ENCODE assay signal across 28 mouse cellular contexts in the genomic region with DNA sequence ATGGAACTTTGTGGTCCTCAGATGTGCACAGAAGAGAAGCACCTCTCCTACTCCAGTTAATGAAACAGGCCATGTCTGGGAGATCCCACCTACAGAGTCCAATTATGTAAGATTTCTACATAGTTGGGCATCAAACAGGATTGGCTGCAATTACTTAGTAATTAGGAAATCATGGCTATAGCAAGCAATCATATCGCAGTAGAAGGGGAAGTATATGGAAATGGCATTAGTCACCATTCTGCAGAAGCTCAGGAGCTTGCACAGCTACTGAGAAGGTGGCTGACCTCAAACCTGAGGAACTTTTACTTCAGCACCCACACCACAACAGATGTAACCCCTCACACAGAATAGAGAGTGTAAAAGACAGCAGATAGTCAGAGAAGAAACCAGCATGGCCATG. TPM values are rescaled to one million over a fixed set of nuclear protein-coding genes. Genes with fewer than 3 reads are reported as not detected.
A peak's percentile ranks its signal among the peaks of the same experiment; 100 is the strongest.
DNase-seq lines count a peak whose midpoint lies in the region; ATAC-seq and TF ChIP-seq lines count a peak whose summit lies in the region.
"Had no signal": no experiment of that assay in that cellular context is flagged by ENCODE, and none has a peak within 500 bp of the region (broad histone marks: within the 10 kb centered on the region; RNA-seq: fewer than 3 reads in every experiment).

No protein-coding gene starts in this region.

- no peak for ATAC-seq in lung, postnatal 0 days
- peak; percentile 44 to 71; a peak in 3 of 4 replicates for ATAC-seq in hematopoietic stem cell, adult 5-6 weeks (replicated peaks in 1 of 2; ENCODE audit: insufficient read depth in 1 of 2, low FRiP score in 2 of 2, low TSS enrichment in 1 of 2, low read depth in 1 of 2, poor library complexity in 2 of 2, severe bottlenecking in 2 of 2)
- ATAC-seq: forebrain, embryonic 13.5 days; intestine, embryonic 16.5 days; Patski had no signal

- no peak overlapping the region for H3K4me3 ChIP-seq in gastrocnemius, adult 2 months
- H3K4me3 ChIP-seq in lung, postnatal 0 days (ENCODE audit: low read depth, low read length), result no peak overlapping the region
- H3K4me3 ChIP-seq: forebrain, embryonic 13.5 days; limb, embryonic 12.5 days; lung, embryonic 15.5 days; neural tube, embryonic 15.5 days had no signal

- 89% methylated on average over 1 of the region's 1 CpGs for WGBS in lung, postnatal 0 days

- no peak for DNase-seq in gastrocnemius, adult 2 months
- DNase-seq in gastrocnemius, postnatal 36 days, result no peak
- peak; percentile 28 for DNase-seq in lung, postnatal 0 days (ENCODE audit: low spot score)
- DNase-seq in lung, postnatal 25 days (ENCODE audit: low spot score), result no peak
- no peak for DNase-seq in B cell, adult 2 months
- DNase-seq in adrenal gland, adult 2 months, result no peak
- DNase-seq in left cerebral cortex, adult 18-20 months (ENCODE audit: low spot score in 2 of 2), result no peak
- DNase-seq: adrenal gland, postnatal 25 days; cerebellum, adult 8-10 months; gastrocnemius, postnatal 14 days; heart, postnatal 14 days; kidney, adult 9 months; kidney, postnatal 10 days; layer of hippocampus, adult 9-11 months; lung, postnatal 4 days; midbrain, embryonic 14.5 days; right cerebral cortex, adult 18-20 months; spleen, adult 18-20 months; thymus, adult 2 months; thymus, postnatal 36 days had no signal

- no peak for TF ChIP-seq CTCF in gastrocnemius, adult 2 months (IDR thresholded peaks at IDR 0.05)
- no peak for TF ChIP-seq CTCF in lung, postnatal 0 days (IDR thresholded peaks at IDR 0.05)

- no peak for TF ChIP-seq EP300 in lung, postnatal 0 days (IDR thresholded peaks at IDR 0.05)

- no peaks in the 10 kb centered on the region for H3K9me3 ChIP-seq in lung, postnatal 0 days (ENCODE audit: low read length)
- H3K9me3 ChIP-seq: forebrain, embryonic 13.5 days; limb, embryonic 12.5 days; lung, embryonic 15.5 days; neural tube, embryonic 15.5 days had no signal

- no peaks in the 10 kb centered on the region for H3K4me1 ChIP-seq in lung, postnatal 0 days (ENCODE audit: insufficient read depth, low read depth, low read length)
- H3K4me1 ChIP-seq: forebrain, embryonic 13.5 days; limb, embryonic 12.5 days; lung, embryonic 15.5 days; neural tube, embryonic 15.5 days had no signal

- no peaks in the 10 kb centered on the region for H3K36me3 ChIP-seq in lung, postnatal 0 days (ENCODE audit: insufficient read depth, low read length)
- H3K36me3 ChIP-seq: limb, embryonic 12.5 days; lung, embryonic 15.5 days; neural tube, embryonic 15.5 days had no signal

- no peaks in the 10 kb centered on the region for H3K27me3 ChIP-seq in lung, postnatal 0 days (replicated peaks; ENCODE audit: insufficient read depth, low read length)
- H3K27me3 ChIP-seq: forebrain, embryonic 13.5 days; limb, embryonic 12.5 days; lung, embryonic 15.5 days; neural tube, embryonic 15.5 days; Patski had no signal

- H3K27ac ChIP-seq in gastrocnemius, adult 2 months, result 0 out of 2 replicates have a peak overlapping the region, but pooled peaks have one; percentile 20
- H3K27ac ChIP-seq in lung, postnatal 0 days (ENCODE audit: low read length), result no peak overlapping the region
- H3K27ac ChIP-seq: forebrain, embryonic 13.5 days; limb, embryonic 12.5 days; liver, embryonic 14.5 days; lung, embryonic 15.5 days; neural tube, embryonic 15.5 days had no signal

- no peak overlapping the region for H3K4me2 ChIP-seq in lung, postnatal 0 days (replicated peaks; ENCODE audit: low read depth, low read length)
- H3K4me2 ChIP-seq: forebrain, embryonic 13.5 days; limb, embryonic 12.5 days; lung, embryonic 15.5 days; neural tube, embryonic 15.5 days had no signal

- intact Hi-C loops in gastrocnemius, adult 2 months (cut with DNase I), result loop anchor here (5.0 kb wide), 1 partner anchor 159 kb away; no protein-coding TSS in a partner anchor
- intact Hi-C loops in gastrocnemius, postnatal 36 days (cut with DNase I), result loop anchor here (5.0 kb wide), 1 partner anchor 64 kb away; the partner anchor contains the start of gene Fam69a

- no peak overlapping the region for H3K9ac ChIP-seq in lung, postnatal 0 days (replicated peaks; ENCODE audit: low read depth)
- H3K9ac ChIP-seq: forebrain, embryonic 13.5 days; limb, embryonic 12.5 days; liver, embryonic 14.5 days; lung, embryonic 15.5 days; neural tube, embryonic 15.5 days had no signal

RNA-seq across cellular contexts. Expression of gene Rpl5, which starts 22.5 kb away (rescaled TPM):
- 10 to 100 TPM; 41.0 to 42.5 TPM for total RNA-seq in gastrocnemius, adult 2 months (2021)
- total RNA-seq in gastrocnemius, postnatal 36 days (2021), result 10 to 100 TPM; 28.8 to 36.7 TPM
- 27.9 and 29.6 TPM in 2 replicates for polyA plus RNA-seq in lung, postnatal 0 days (2015; fragmentation: Nextera tagmentation; extraction: Ambion mirVana)
- 277 and 564 TPM in 2 replicates for total RNA-seq in hematopoietic stem cell, adult 5-6 weeks (2017)
- 10 to 100 TPM; 45.6 to 62.3 TPM for total RNA-seq in adrenal gland, adult 2 months (2021)
- polyA plus RNA-seq in adrenal gland, adult 2 months (2012; rRNA removed), result 9.9 and 18.3 TPM in 2 replicates
- 10 to 100 TPM; 48.6 to 54.7 TPM for total RNA-seq in left cerebral cortex, adult 18-20 months (2021)

RNA-seq across cellular contexts. Expression of gene Evi5, which starts 47.9 kb away (rescaled TPM):
- 10 to 100 TPM; 16.6 to 17.5 TPM for total RNA-seq in gastrocnemius, adult 2 months (2021)
- total RNA-seq in gastrocnemius, postnatal 36 days (2021), result 10 to 100 TPM; 14.1 to 14.3 TPM
- polyA plus RNA-seq in lung, postnatal 0 days (2015; fragmentation: Nextera tagmentation; extraction: Ambion mirVana), result 74.0 and 78.2 TPM in 2 replicates
- total RNA-seq in hematopoietic stem cell, adult 5-6 weeks (2017), result 19.9 and 25.3 TPM in 2 replicates
- 10 to 100 TPM; 55.3 to 61.6 TPM for total RNA-seq in adrenal gland, adult 2 months (2021)
- 14.2 and 15.7 TPM in 2 replicates for polyA plus RNA-seq in adrenal gland, adult 2 months (2012; rRNA removed)
- total RNA-seq in left cerebral cortex, adult 18-20 months (2021), result 10 to 100 TPM; 86.1 to 87.2 TPM
